29 mouse cellular contexts compared by ENCODE assay signal in the genomic region with DNA sequence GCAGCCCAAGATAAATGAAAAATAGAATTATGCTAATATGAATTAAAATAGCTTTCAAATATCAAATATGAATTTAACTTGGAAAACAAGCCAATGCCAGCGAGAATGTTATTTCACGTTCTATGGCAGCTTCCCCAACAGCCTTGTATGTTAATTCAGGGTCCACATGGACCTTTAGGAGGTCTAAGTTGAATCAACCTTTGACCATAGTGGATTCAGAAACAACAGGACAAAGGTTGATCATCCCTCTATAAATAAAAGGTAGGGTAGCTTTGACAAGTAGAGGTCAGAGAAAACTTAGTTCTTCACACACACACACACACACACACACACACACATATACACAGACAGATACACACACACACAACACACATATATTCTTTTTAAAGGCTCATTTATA. TPM values are rescaled to one million over a fixed set of nuclear protein-coding genes. Genes with fewer than 3 reads are reported as not detected.
DNase-seq lines count a peak whose midpoint lies in the region; TF ChIP-seq lines count a peak whose summit lies in the region.
"Had no signal": no experiment of that assay in that cellular context is flagged by ENCODE, and none has a peak within 500 bp of the region (broad histone marks: within the 10 kb centered on the region; RNA-seq: fewer than 3 reads in every experiment).

No protein-coding gene starts in this region.

- H3K9ac ChIP-seq in liver, adult 2 months (ENCODE audit: low read depth, low read length): no peak overlapping the region
- H3K9ac ChIP-seq: embryonic facial prominence, embryonic 12.5 days; forebrain, embryonic 13.5 days; forebrain, embryonic 15.5 days had no signal

- no peak for TF ChIP-seq POLR2A in kidney, adult 2 months (IDR thresholded peaks at IDR 0.05; ENCODE audit: low read depth, low read length)
- no peak for TF ChIP-seq POLR2A in liver, adult 2 months (IDR thresholded peaks at IDR 0.05; ENCODE audit: extremely low read depth, insufficient read depth, low read length)
- TF ChIP-seq POLR2A in small intestine, adult 2 months (IDR thresholded peaks at IDR 0.05; ENCODE audit: low read depth, low read length): no peak

- no peaks in the 10 kb centered on the region for H3K27me3 ChIP-seq in kidney, adult 2 months (replicated peaks; ENCODE audit: control insufficient read depth, insufficient read depth, low read length)
- H3K27me3 ChIP-seq in liver, adult 2 months (ENCODE audit: control insufficient read depth, insufficient read depth, low read length): no peaks in the 10 kb centered on the region
- H3K27me3 ChIP-seq in small intestine, adult 2 months (ENCODE audit: control insufficient read depth, insufficient read depth, low read length): no peaks in the 10 kb centered on the region
- H3K27me3 ChIP-seq: CH12.LX; embryonic facial prominence, embryonic 12.5 days had no signal

- no peak overlapping the region for H3K27ac ChIP-seq in kidney, adult 2 months (ENCODE audit: insufficient read depth, low read depth, low read length)
- H3K27ac ChIP-seq in liver, adult 2 months (replicated peaks; ENCODE audit: insufficient read depth, low read depth, low read length): no peak overlapping the region
- peak overlapping the region; percentile 69; the same call in 1 of the 2 replicates for H3K27ac ChIP-seq in small intestine, adult 2 months (ENCODE audit: insufficient read depth, low read depth, low read length)
- H3K27ac ChIP-seq: embryonic facial prominence, embryonic 12.5 days; forebrain, embryonic 13.5 days; forebrain, embryonic 15.5 days had no signal

- H3K4me3 ChIP-seq in kidney, adult 2 months (ENCODE audit: insufficient read depth, low read depth, low read length): no peak overlapping the region
- H3K4me3 ChIP-seq in liver, adult 2 months (ENCODE audit: insufficient read depth, low read depth, low read length): no peak overlapping the region
- no peak overlapping the region for H3K4me3 ChIP-seq in small intestine, adult 2 months (ENCODE audit: low read depth, low read length)
- H3K4me3 ChIP-seq: embryonic facial prominence, embryonic 10.5 days; embryonic facial prominence, embryonic 12.5 days; forebrain, embryonic 13.5 days; forebrain, embryonic 15.5 days had no signal

- H3K79me2 ChIP-seq in liver, adult 2 months (ENCODE audit: control insufficient read depth, insufficient read depth, low read length): no peaks in the 10 kb centered on the region

- TF ChIP-seq CTCF in kidney, adult 2 months (conservative IDR thresholded peaks at IDR 0.05; ENCODE audit: insufficient read depth, insufficient read length, low read depth, low read length): no peak
- no peak for TF ChIP-seq CTCF in liver, adult 2 months (IDR thresholded peaks at IDR 0.05; ENCODE audit: low read depth, low read length)
- no peak for TF ChIP-seq CTCF in small intestine, adult 2 months (IDR thresholded peaks at IDR 0.05; ENCODE audit: extremely low read depth, insufficient read length, insufficient replicate concordance, low read depth, low read length)

- peak; percentile 37 for DNase-seq in kidney, adult 2 months
- DNase-seq in kidney, adult 11 months: no peak
- peak; percentile 58 for DNase-seq in liver, adult 2 months (ENCODE audit: extremely low read depth, low read depth, low spot score)
- DNase-seq in liver: no peak
- DNase-seq in A20 (ENCODE audit: low read depth, low spot score): peak; percentile 5
- DNase-seq in heart, postnatal 4 days: no peak
- DNase-seq: adrenal gland, adult 8-10 months; adrenal gland, postnatal 14 days; B cell, adult 2 months; cerebellum, adult 11-12 months; cerebellum, adult 2 months; cerebellum, adult 9-10 months; cerebellum, postnatal 10 days; cerebellum, postnatal 25 days had no signal

- WGBS in kidney, adult 2 months: 61% methylated on average over 2 of the region's 2 CpGs
- WGBS in liver, adult 2 months: 31% methylated on average over 2 of the region's 2 CpGs
- 70% methylated on average over 2 of the region's 2 CpGs for WGBS in small intestine, adult 2 months

- peaks cover 15% of the 10 kb centered on the region for H3K4me1 ChIP-seq in kidney, adult 2 months (ENCODE audit: control insufficient read depth, insufficient read depth, low read length)
- H3K4me1 ChIP-seq in liver, adult 2 months (ENCODE audit: control insufficient read depth, insufficient read depth, low read length): peaks cover 9% of the 10 kb centered on the region
- peaks cover 29% of the 10 kb centered on the region; the same call in 1 of the 2 replicates for H3K4me1 ChIP-seq in small intestine, adult 2 months (ENCODE audit: control insufficient read depth, insufficient read depth, insufficient read length, low read length)
- H3K4me1 ChIP-seq: forebrain, embryonic 13.5 days; forebrain, embryonic 15.5 days had no signal

- H3K36me3 ChIP-seq in kidney, adult 2 months (ENCODE audit: control insufficient read depth, insufficient read depth, low read length): no peaks in the 10 kb centered on the region
- no peaks in the 10 kb centered on the region for H3K36me3 ChIP-seq in liver, adult 2 months (ENCODE audit: control insufficient read depth, insufficient read depth, low read length)
- no peaks in the 10 kb centered on the region for H3K36me3 ChIP-seq in small intestine, adult 2 months (ENCODE audit: control insufficient read depth, insufficient read depth, low read length)
- H3K36me3 ChIP-seq: embryonic facial prominence, embryonic 10.5 days; embryonic facial prominence, embryonic 12.5 days; forebrain, embryonic 15.5 days; G1E had no signal

RNA-seq across cellular contexts. Expression of a gene that starts 5.8 kb away (rescaled TPM):
- not detected in 2 replicates for polyA plus RNA-seq in kidney, adult 2 months (2012; rRNA removed)
- total RNA-seq in liver, adult 2 months (2014; rRNA removed): not detected in 2 replicates
- polyA plus RNA-seq in liver, adult 2 months (2012; rRNA removed): not detected in 2 replicates
- 0.04 and 0.05 TPM in 2 replicates for polyA plus RNA-seq in small intestine, adult 2 months (2012; rRNA removed)
- under 1 TPM; 0.11 to 0.36 TPM for total RNA-seq in heart, postnatal 4 days (2021)
- total RNA-seq: adrenal gland, adult 18-20 months; adrenal gland, adult 8-10 months; adrenal gland, postnatal 14 days; adrenal gland, postnatal 36 days had no signal
- polyA plus RNA-seq: activated CD4-positive, CD25-positive, alpha-beta regulatory T cell, adult 4 months; CD4-positive, CD25-positive, alpha-beta regulatory T cell, adult 4 months; cerebellum, adult 2 months; embryonic facial prominence, embryonic 12.5 days; forebrain, embryonic 11.5 days; forebrain, embryonic 13.5 days; forebrain, embryonic 15.5 days; G1E; Patski had no signal

RNA-seq across cellular contexts. Expression of a gene that starts 22.8 kb away (rescaled TPM):
- polyA plus RNA-seq in kidney, adult 2 months (2012; rRNA removed): 10.8 and 15.0 TPM in 2 replicates
- total RNA-seq in liver, adult 2 months (2014; rRNA removed): 36.0 and 40.0 TPM in 2 replicates
- polyA plus RNA-seq in liver, adult 2 months (2012; rRNA removed): 15.8 and 17.0 TPM in 2 replicates
- 7.3 and 20.9 TPM in 2 replicates for polyA plus RNA-seq in small intestine, adult 2 months (2012; rRNA removed)
- under 1 TPM; 0.11 to 0.12 TPM for total RNA-seq in heart, postnatal 4 days (2021)
- total RNA-seq: CH12.LX had no signal
- polyA plus RNA-seq: activated CD4-positive, CD25-positive, alpha-beta regulatory T cell, adult 4 months; CD4-positive, CD25-positive, alpha-beta regulatory T cell, adult 4 months; cerebellum, adult 2 months; embryonic facial prominence, embryonic 14.5 days; forebrain, embryonic 11.5 days; forebrain, embryonic 13.5 days; G1E; Patski had no signal

RNA-seq across cellular contexts. Expression of a gene that starts 48.7 kb away (rescaled TPM):
- polyA plus RNA-seq in kidney, adult 2 months (2012; rRNA removed): 27.6 and 27.8 TPM in 2 replicates
- total RNA-seq in liver, adult 2 months (2014; rRNA removed): 3.0 and 3.5 TPM in 2 replicates
- polyA plus RNA-seq in liver, adult 2 months (2012; rRNA removed): 1.8 and 3.2 TPM in 2 replicates
- 6.8 and 14.2 TPM in 2 replicates for polyA plus RNA-seq in small intestine, adult 2 months (2012; rRNA removed)
- 10 to 100 TPM; 15.5 to 16.8 TPM for total RNA-seq in heart, postnatal 4 days (2021)
- total RNA-seq: CH12.LX, G1E had no signal
- polyA plus RNA-seq: G1E had no signal

RNA-seq across cellular contexts. Expression of a gene that starts 51.0 kb away (rescaled TPM):
- polyA plus RNA-seq in kidney, adult 2 months (2012; rRNA removed): 30.2 and 30.9 TPM in 2 replicates
- 1.0 and 1.4 TPM in 2 replicates for total RNA-seq in liver, adult 2 months (2014; rRNA removed)
- 1.0 and 2.0 TPM in 2 replicates for polyA plus RNA-seq in liver, adult 2 months (2012; rRNA removed)
- 1.7 and 2.0 TPM in 2 replicates for polyA plus RNA-seq in small intestine, adult 2 months (2012; rRNA removed)
- under 1 TPM; 0.45 to 0.63 TPM for total RNA-seq in heart, postnatal 4 days (2021)
- total RNA-seq: CH12.LX had no signal
- polyA plus RNA-seq: activated CD4-positive, CD25-positive, alpha-beta regulatory T cell, adult 4 months; CD4-positive, CD25-positive, alpha-beta regulatory T cell, adult 4 months; G1E; Patski had no signal

RNA-seq across cellular contexts. Expression of a gene that starts 52.9 kb away (rescaled TPM):
- polyA plus RNA-seq in kidney, adult 2 months (2012; rRNA removed): 0.03 and 0.06 TPM in 2 replicates
- total RNA-seq in liver, adult 2 months (2014; rRNA removed): 0.18 and 0.20 TPM in 2 replicates
- polyA plus RNA-seq in liver, adult 2 months (2012; rRNA removed): 0.05 TPM in 1 of 2 replicates, not detected in the other
- polyA plus RNA-seq in small intestine, adult 2 months (2012; rRNA removed): 0.03 and 0.20 TPM in 2 replicates
- under 1 TPM in 1 of 2 experiments, not detected in 1; 0.20 TPM for total RNA-seq in heart, postnatal 4 days (2021)
- total RNA-seq: adrenal gland, adult 18-20 months; adrenal gland, postnatal 14 days; adrenal gland, postnatal 36 days; CH12.LX had no signal
- polyA plus RNA-seq: activated CD4-positive, CD25-positive, alpha-beta regulatory T cell, adult 4 months; CD4-positive, CD25-positive, alpha-beta regulatory T cell, adult 4 months; cerebellum, adult 2 months; cortical plate, adult 2 months; embryonic facial prominence, embryonic 10.5 days; embryonic facial prominence, embryonic 12.5 days; embryonic facial prominence, embryonic 14.5 days; forebrain, embryonic 11.5 days; forebrain, embryonic 13.5 days; G1E; Patski had no signal

Comparison
In these comparisons a context has a peak if more than half of its experiments do, and no peak if none do; other contexts are left out.
1. DNase-seq: peak in kidney, adult 2 months (single experiment), liver, adult 2 months (single experiment) and A20 (single experiment); none in kidney, adult 11 months (single experiment), liver (single experiment) and heart, postnatal 4 days (single experiment).